ENCODE assay signal across 23 mouse cellular contexts in the genomic region with DNA sequence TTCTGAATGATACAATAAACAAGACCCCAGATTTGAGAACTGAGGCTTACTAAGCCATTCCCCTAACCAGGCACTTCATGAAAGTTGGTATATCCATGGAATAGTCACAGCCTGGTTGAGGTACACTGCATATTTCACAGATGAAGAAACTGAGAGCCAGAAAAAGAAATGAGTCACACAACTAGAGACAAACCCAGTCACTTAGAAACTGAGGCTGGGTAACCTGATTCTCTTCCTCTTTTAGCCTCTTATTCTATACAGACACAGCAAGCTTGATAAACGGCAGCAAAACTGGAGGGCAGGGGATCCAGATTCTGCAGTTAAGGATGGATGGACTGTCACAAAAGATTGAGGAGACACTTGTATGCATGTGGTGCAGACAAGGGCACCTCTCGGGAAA. TPM values are rescaled to one million over a fixed set of nuclear protein-coding genes. Genes with fewer than 3 reads are reported as not detected.
DNase-seq lines count a peak whose midpoint lies in the region; ATAC-seq and TF ChIP-seq lines count a peak whose summit lies in the region.
"Had no signal": no experiment of that assay in that cellular context is flagged by ENCODE, and none has a peak within 500 bp of the region (broad histone marks: within the 10 kb centered on the region; RNA-seq: fewer than 3 reads in every experiment).

No protein-coding gene starts in this region.

- no peak overlapping the region for H3K9ac ChIP-seq in MEL (ENCODE audit: control insufficient read depth, low read depth, low read length, poor library complexity, severe bottlenecking)
- H3K9ac ChIP-seq in forebrain, embryonic 16.5 days (replicated peaks; ENCODE audit: low read depth, low read length): no peak overlapping the region
- H3K9ac ChIP-seq: embryonic facial prominence, embryonic 12.5 days; forebrain, embryonic 12.5 days; hindbrain, embryonic 13.5 days had no signal

- no peak overlapping the region for H3K4me3 ChIP-seq in MEL (ENCODE audit: control insufficient read depth in 1 of 2, insufficient read depth in 1 of 2, low read depth in 2 of 2, low read length in 2 of 2)
- no peak overlapping the region for H3K4me3 ChIP-seq in forebrain, embryonic 16.5 days (replicated peaks; ENCODE audit: low read length)
- H3K4me3 ChIP-seq: embryonic facial prominence, embryonic 12.5 days; forebrain, embryonic 12.5 days; heart, embryonic 10.5 days; hindbrain, embryonic 13.5 days had no signal

- peaks cover 0 to 11% of the 10 kb centered on the region in 2 experiments; a peak in 3 of 4 replicates for H3K4me1 ChIP-seq in MEL (ENCODE audit: control insufficient read depth in 1 of 2, insufficient read depth in 2 of 2, low read length in 2 of 2)
- peaks cover 12% of the 10 kb centered on the region for H3K4me1 ChIP-seq in forebrain, embryonic 16.5 days (replicated peaks; ENCODE audit: control insufficient read depth, insufficient read depth, low read length)

- 85% methylated on average over 2 of the region's 2 CpGs for WGBS in forebrain, embryonic 16.5 days

- intact Hi-C loops in heart, postnatal 10 days (cut with DNase I): loop anchor here (5.0 kb wide), 1 partner anchor 223 kb away; no protein-coding TSS in a partner anchor

- ATAC-seq in forebrain, embryonic 16.5 days: no peak
- ATAC-seq: hindbrain, postnatal 0 days had no signal

- TF ChIP-seq RAD21 in MEL (IDR thresholded peaks at IDR 0.05; ENCODE audit: low read depth, low read length): no peak

- H3K4me2 ChIP-seq in forebrain, embryonic 16.5 days (ENCODE audit: low read length): no peak overlapping the region
- H3K4me2 ChIP-seq: embryonic facial prominence, embryonic 12.5 days; forebrain, embryonic 12.5 days; hindbrain, embryonic 13.5 days had no signal

- H3K79me2 ChIP-seq in MEL (ENCODE audit: control insufficient read depth, insufficient read depth, low read length, poor library complexity): peaks cover 6% of the 10 kb centered on the region

- peak; percentile 61 for DNase-seq in heart, adult 11 months
- DNase-seq in heart, postnatal 10 days: no peak
- DNase-seq in 416B (ENCODE audit: low read depth): peak; percentile 41
- DNase-seq in MEL (ENCODE audit: low read depth, low spot score): peak; percentile 62
- peak; percentile 17 for DNase-seq in splenic B cell, adult 2 months (ENCODE audit: low read depth, low spot score)
- no peak for DNase-seq in adrenal gland, postnatal 36 days
- DNase-seq: adrenal gland, postnatal 10 days; cerebellum, adult 11-12 months; cerebellum, postnatal 10 days; embryo, embryonic 11 days; gastrocnemius, postnatal 36 days; heart, adult 18-20 months; heart, postnatal 14 days had no signal

- no peaks in the 10 kb centered on the region; a peak in 1 of 4 replicates for H3K27me3 ChIP-seq in MEL (ENCODE audit: control insufficient read depth in 1 of 2, insufficient read depth in 2 of 2, low read length in 2 of 2)
- no peaks in the 10 kb centered on the region for H3K27me3 ChIP-seq in splenic B cell, adult 2 months (ENCODE audit: control insufficient read depth, insufficient read depth, low read length, poor library complexity, severe bottlenecking)
- H3K27me3 ChIP-seq in forebrain, embryonic 16.5 days (replicated peaks; ENCODE audit: control insufficient read depth, insufficient read depth, low read length): no peaks in the 10 kb centered on the region
- H3K27me3 ChIP-seq: embryonic facial prominence, embryonic 12.5 days; forebrain, embryonic 12.5 days; hindbrain, embryonic 13.5 days had no signal

- no peak overlapping the region for H3K27ac ChIP-seq in MEL (ENCODE audit: control insufficient read depth, low read depth, low read length)
- H3K27ac ChIP-seq in forebrain, embryonic 16.5 days (ENCODE audit: low read length): no peak overlapping the region
- H3K27ac ChIP-seq: embryonic facial prominence, embryonic 12.5 days; forebrain, embryonic 12.5 days; heart, embryonic 10.5 days; hindbrain, embryonic 13.5 days; hindbrain, postnatal 0 days had no signal

- H3K9me3 ChIP-seq in MEL (replicated peaks; ENCODE audit: insufficient read depth, low read length): no peaks in the 10 kb centered on the region
- no peaks in the 10 kb centered on the region for H3K9me3 ChIP-seq in forebrain, embryonic 16.5 days (ENCODE audit: control insufficient read depth, low read length)
- H3K9me3 ChIP-seq: embryonic facial prominence, embryonic 12.5 days; forebrain, embryonic 12.5 days; G1E; heart, embryonic 10.5 days; hindbrain, embryonic 13.5 days had no signal

- H3K36me3 ChIP-seq in MEL (ENCODE audit: control insufficient read depth in 1 of 2, insufficient read depth in 2 of 2, low read length in 2 of 2): peaks cover 0 to 7% of the 10 kb centered on the region in 2 experiments; a peak in 2 of 4 replicates
- no peaks in the 10 kb centered on the region for H3K36me3 ChIP-seq in splenic B cell, adult 2 months (ENCODE audit: control insufficient read depth, insufficient read depth, low read length, poor library complexity, severe bottlenecking)
- H3K36me3 ChIP-seq in forebrain, embryonic 16.5 days (ENCODE audit: control insufficient read depth, insufficient read depth): no peaks in the 10 kb centered on the region

- no peak for TF ChIP-seq CTCF in MEL (IDR thresholded peaks at IDR 0.05 in 2 of 3, conservative IDR thresholded peaks at IDR 0.05 in 1 of 3; ENCODE audit: control insufficient read depth in 1 of 3, insufficient read depth in 1 of 3, low read depth in 2 of 3, low read length in 3 of 3, poor library complexity in 1 of 3, severe bottlenecking in 1 of 3)

- TF ChIP-seq EP300 in MEL (IDR thresholded peaks at IDR 0.05; ENCODE audit: low read depth in 1 of 2, low read length in 2 of 2): no peak

- no peak for TF ChIP-seq POLR2A in MEL (IDR thresholded peaks at IDR 0.05; ENCODE audit: control insufficient read depth in 1 of 2, insufficient read depth in 1 of 2, low read depth in 1 of 2, low read length in 2 of 2, poor library complexity in 1 of 2)

TF ChIP-seq in MEL, 35 proteins besides CTCF, POLR2A, EP300 and RAD21:
- no peak for TF ChIP-seq BHLHE40 (IDR thresholded peaks at IDR 0.05; ENCODE audit: borderline replicate concordance, low read depth, low read length)
- TF ChIP-seq MYC (IDR thresholded peaks at IDR 0.05; ENCODE audit: low read depth, low read length): no peak
- no peak for TF ChIP-seq MAFK (IDR thresholded peaks at IDR 0.05; ENCODE audit: borderline replicate concordance, low read depth, low read length)
- no peak for TF ChIP-seq USF1 (IDR thresholded peaks at IDR 0.05; ENCODE audit: low read depth, low read length)
- no peak for TF ChIP-seq POLR2AphosphoS5 (IDR thresholded peaks at IDR 0.05; ENCODE audit: borderline replicate concordance, low read depth, low read length)
- no peak for TF ChIP-seq E2F4 (IDR thresholded peaks at IDR 0.05; ENCODE audit: borderline replicate concordance, low read depth, low read length)
- no peak for TF ChIP-seq TBP (IDR thresholded peaks at IDR 0.05; ENCODE audit: low read depth, low read length)
- no peak for TF ChIP-seq TCF12 (IDR thresholded peaks at IDR 0.05; ENCODE audit: low read depth, low read length)
- TF ChIP-seq MAX (IDR thresholded peaks at IDR 0.05; ENCODE audit: low read length): no peak
- TF ChIP-seq KAT2A (conservative IDR thresholded peaks at IDR 0.05; ENCODE audit: low read depth, low read length): no peak

RNA-seq across cellular contexts. Expression of a gene that starts 2.3 kb away (rescaled TPM):
- total RNA-seq in heart, postnatal 10 days (2021): 10 to 100 TPM; 11.7 to 13.3 TPM
- 13.3 and 14.6 TPM in 2 replicates for total RNA-seq in MEL (2012; rRNA removed)
- polyA plus RNA-seq in MEL (2012; ENCODE audit: insufficient read depth in 1 of 2, insufficient read length in 2 of 2, low read depth in 1 of 2, low replicate concordance in 2 of 2, missing spikeins in 1 of 2): 10 to 100 TPM in 1 of 2 experiments, not detected in 1; 23.7 TPM
- total RNA-seq in adrenal gland, postnatal 36 days (2021): 10 to 100 TPM; 18.5 to 19.9 TPM
- 10.4 and 11.2 TPM in 2 replicates for polyA plus RNA-seq in forebrain, embryonic 16.5 days (2015; fragmentation: Nextera tagmentation; extraction: Ambion mirVana)

RNA-seq across cellular contexts. Expression of a gene that starts 3.0 kb away (rescaled TPM):
- 1 to 10 TPM; 4.5 to 5.4 TPM for total RNA-seq in heart, postnatal 10 days (2021)
- total RNA-seq in MEL (2012; rRNA removed): 1.2 and 1.5 TPM in 2 replicates
- polyA plus RNA-seq in MEL (2012; ENCODE audit: insufficient read depth in 1 of 2, insufficient read length in 2 of 2, low read depth in 1 of 2, low replicate concordance in 2 of 2, missing spikeins in 1 of 2): under 1 TPM in 1 of 2 experiments, not detected in 1; 0.96 TPM
- total RNA-seq in adrenal gland, postnatal 36 days (2021): 1 to 10 TPM; 6.5 to 7.6 TPM
- polyA plus RNA-seq in forebrain, embryonic 16.5 days (2015; fragmentation: Nextera tagmentation; extraction: Ambion mirVana): 9.1 and 9.9 TPM in 2 replicates

RNA-seq across cellular contexts. Expression of a gene that starts 11.8 kb away (rescaled TPM):
- total RNA-seq in heart, postnatal 10 days (2021): 10 to 100 TPM; 52.1 to 57.0 TPM
- total RNA-seq in MEL (2012; rRNA removed): 0.10 TPM in 1 of 2 replicates, not detected in the other
- polyA plus RNA-seq in MEL (2012; ENCODE audit: insufficient read depth in 1 of 2, insufficient read length in 2 of 2, low read depth in 1 of 2, low replicate concordance in 2 of 2, missing spikeins in 1 of 2): under 1 TPM in 1 of 2 experiments, not detected in 1; 0.21 TPM
- 10 to 100 TPM; 18.3 to 28.9 TPM for total RNA-seq in adrenal gland, postnatal 36 days (2021)
- 15.0 and 16.8 TPM in 2 replicates for polyA plus RNA-seq in forebrain, embryonic 16.5 days (2015; fragmentation: Nextera tagmentation; extraction: Ambion mirVana)

RNA-seq across cellular contexts. Expression of a gene that starts 28.6 kb away (rescaled TPM):
- total RNA-seq in heart, postnatal 10 days (2021): 1,000 to 10,000 TPM; 1,342 to 1,375 TPM
- 2.9 and 3.1 TPM in 2 replicates for total RNA-seq in MEL (2012; rRNA removed)
- polyA plus RNA-seq in MEL (2012; ENCODE audit: insufficient read depth in 1 of 2, insufficient read length in 2 of 2, low read depth in 1 of 2, low replicate concordance in 2 of 2, missing spikeins in 1 of 2): 10 to 100 TPM in 1 of 2 experiments, not detected in 1; 18.2 TPM
- 1 to 10 TPM in 1 of 2 experiments, not detected in 1; 6.9 TPM for total RNA-seq in adrenal gland, postnatal 36 days (2021)
- 0.39 TPM in 1 of 2 replicates, not detected in the other for polyA plus RNA-seq in forebrain, embryonic 16.5 days (2015; fragmentation: Nextera tagmentation; extraction: Ambion mirVana)
- total RNA-seq: hindbrain, postnatal 0 days had no signal
- polyA plus RNA-seq: intestine, embryonic 14.5 days had no signal

RNA-seq across cellular contexts. Expression of a gene that starts 30.7 kb away (rescaled TPM):
- not detected for total RNA-seq in heart, postnatal 10 days (2021)
- 0.29 and 0.58 TPM in 2 replicates for total RNA-seq in MEL (2012; rRNA removed)
- polyA plus RNA-seq in MEL (2012; ENCODE audit: insufficient read depth in 1 of 2, insufficient read length in 2 of 2, low read depth in 1 of 2, low replicate concordance in 2 of 2, missing spikeins in 1 of 2): under 1 TPM in 1 of 2 experiments, not detected in 1; 0.25 TPM
- not detected for total RNA-seq in adrenal gland, postnatal 36 days (2021)
- not detected in 2 replicates for polyA plus RNA-seq in forebrain, embryonic 16.5 days (2015; fragmentation: Nextera tagmentation; extraction: Ambion mirVana)
- total RNA-seq: gastrocnemius, adult 8-10 months; gastrocnemius, postnatal 36 days; heart, adult 18-20 months; heart, postnatal 14 days; hematopoietic stem cell, adult 5-6 weeks; hindbrain, postnatal 0 days had no signal
- polyA plus RNA-seq: forebrain, embryonic 12.5 days; hindbrain, embryonic 13.5 days; intestine, embryonic 14.5 days had no signal

Comparison
In these comparisons a context has a peak if more than half of its experiments do, and no peak if none do; other contexts are left out.
1. DNase-seq: peak in heart, adult 11 months (single experiment), 416B (single experiment), MEL (single experiment) and splenic B cell, adult 2 months (single experiment); none in heart, postnatal 10 days (0 of 2) and adrenal gland, postnatal 36 days (0 of 2).
2. RNA of a gene that starts 11.8 kb away (total RNA-seq): 52.1 to 57.0 TPM in heart, postnatal 10 days and 18.3 to 28.9 TPM in adrenal gland, postnatal 36 days; 0.10 TPM in MEL; every median in the first group is over 10 times any median in the second.